Mouse (Mus musculus) myocyte (in vitro differentiated cells): ENCODE results near the gene Gm45233.

Experiments
- E2F4 ChIP-seq: IDR thresholded peaks from one replicate; pipeline ENCODE4 v1.6.1; 2011; ENCODE audit warnings: mild to moderate bottlenecking, control low read depth, moderate library complexity; ENCODE audit not compliant: insufficient read depth
- POLR2A ChIP-seq: IDR thresholded peaks from one replicate; pipeline ENCODE4 v1.6.1; 2011; ENCODE audit warnings: low read depth, mild to moderate bottlenecking, control low read depth, moderate library complexity; ENCODE audit not compliant: insufficient read length
- TCF3 ChIP-seq: IDR thresholded peaks from one replicate; pipeline ENCODE4 v1.6.1; 2011; ENCODE audit warnings: low read depth, control low read depth; ENCODE audit not compliant: insufficient read length
- USF1 ChIP-seq: IDR thresholded peaks from one replicate; pipeline ENCODE4 v1.6.1; 2011; ENCODE audit warnings: low read depth, mild to moderate bottlenecking, control low read depth, moderate library complexity

- no peak for TF ChIP-seq POLR2A
- TF ChIP-seq USF1 = no peak
- TF ChIP-seq TCF3 = no peak
- TF ChIP-seq E2F4 = no peak
These were observed 7.8 kb downstream of the Gm45233 start for GRCm38 (mm10) chr7:43451726-43452125.
